Mouse (Mus musculus) hindbrain, embryonic 16.5 days (tissue): ENCODE data around the gene Gucy1a1. TPM values are rescaled to one million over a fixed set of nuclear protein-coding genes. Genes with fewer than 3 reads are reported as not detected.

Experiments used
- ATAC-seq: fragments of 200-750 bp; cut with Nextera tagmentation; 2 replicates; pipeline ENCODE4 v1.8.0; 2017; ENCODE audit warnings: moderate TSS enrichment, moderate library complexity
- H3K27ac ChIP-seq: fragments of 300-500 bp; sonication (generic); 2 replicates; pipeline ENCODE4 v1.5.1; 2014; ENCODE audit warnings: low read depth, mild to moderate bottlenecking, control low read depth, low read length, moderate library complexity
- H3K27me3 ChIP-seq: fragments of 300-500 bp; sonication (generic); replicated peaks from 2 replicates; pipeline ENCODE4 v1.6.1; 2014; ENCODE audit warnings: low read length; ENCODE audit not compliant: control insufficient read depth, insufficient read depth
- H3K36me3 ChIP-seq: fragments of 300-500 bp; sonication (generic); 2 replicates; pipeline ENCODE4 v1.6.1; 2014; ENCODE audit warnings: mild to moderate bottlenecking, low read length, moderate library complexity, mixed read lengths; ENCODE audit not compliant: control insufficient read depth, insufficient read depth
- H3K4me1 ChIP-seq: fragments of 300-500 bp; sonication (generic); 2 replicates; pipeline ENCODE4 v1.6.1; 2014; ENCODE audit warnings: low read depth, low read length; ENCODE audit not compliant: control insufficient read depth, insufficient read depth
- H3K4me2 ChIP-seq: fragments of 300-500 bp; sonication (generic); 2 replicates; pipeline ENCODE4 v1.6.1; 2014; ENCODE audit warnings: mild to moderate bottlenecking, low read length, control low read depth, moderate library complexity
- H3K4me3 ChIP-seq: fragments of 300-500 bp; sonication (generic); 2 replicates; pipeline ENCODE4 v1.5.1; 2014; ENCODE audit warnings: mild to moderate bottlenecking, low read length, control low read depth, moderate library complexity
- H3K9ac ChIP-seq: fragments of 300-500 bp; sonication (generic); 2 replicates; pipeline ENCODE4 v1.6.1; 2014; ENCODE audit warnings: low read depth, mild to moderate bottlenecking, control low read depth, low read length, moderate library complexity
- H3K9me3 ChIP-seq: fragments of 300-500 bp; sonication (generic); 2 replicates; pipeline ENCODE4 v1.6.1; 2014; ENCODE audit warnings: mild to moderate bottlenecking, low read length, moderate library complexity; ENCODE audit not compliant: control insufficient read depth
- WGBS: fragments of 180-500 bp; shearing (Covaris S2); extraction: QIAGEN DNeasy Blood & Tissue Kit; methylation state at CpG from one replicate; pipeline ENCODE4 v1.1.7; 2014; 5-methylcytosine and 5-hydroxymethylcytosine counted together
- polyA plus RNA-seq: library from polyadenylated mRNA; unstranded; fragments of >200 nt; fragmentation: Nextera tagmentation; extraction: Ambion mirVana; gene quantifications from 2 replicates; pipeline ENCODE4 v1.2.1, GENCODE M21; 2015

The Gucy1a1 gene
- polyA plus RNA-seq, 1 experiment from 2014 or later, result 29.3 TPM

- Histone ChIP-seq H3K9me3 (no peaks in the 10 kb centered on the region), H3K4me1 (no peaks in the 10 kb centered on the region), H3K9ac (no peak overlapping the region), H3K4me3 (no peak overlapping the region), H3K4me2 (no peak overlapping the region), H3K27me3 (no peaks in the 10 kb centered on the region), H3K27ac (no peak overlapping the region), H3K36me3 (no peaks in the 10 kb centered on the region)
- WGBS, result 73% methylated on average over 3 of the region's 3 CpGs
- no peak for ATAC-seq
Measured at GRCm38 (mm10) chr3:82111986-82112385, 33.6 kb downstream of the Gucy1a1 start.

GRCm38 (mm10) chr3:82108951-82109350, 36.6 kb downstream of the Gucy1a1 start:
- 93% methylated on average over 15 of the region's 15 CpGs for WGBS
- Histone ChIP-seq H3K27ac (no peak overlapping the region), H3K4me1 (no peaks in the 10 kb centered on the region), H3K4me3 (no peak overlapping the region), H3K36me3 (no peaks in the 10 kb centered on the region), H3K27me3 (no peaks in the 10 kb centered on the region), H3K9me3 (no peaks in the 10 kb centered on the region), H3K9ac (no peak overlapping the region), H3K4me2 (no peak overlapping the region)
- ATAC-seq, result no peak

GRCm38 (mm10) chr3:82104229-82104628, 41.4 kb downstream of the Gucy1a1 start:
- ATAC-seq, result no peak; the same call in 1 of the 2 replicates
- Histone ChIP-seq H3K4me3 (no peak overlapping the region), H3K4me2 (no peak overlapping the region), H3K27me3 (no peaks in the 10 kb centered on the region), H3K9ac (no peak overlapping the region), H3K36me3 (no peaks in the 10 kb centered on the region), H3K4me1 (no peaks in the 10 kb centered on the region), H3K9me3 (no peaks in the 10 kb centered on the region), H3K27ac (no peak overlapping the region)
- 64% methylated on average over 6 of the region's 6 CpGs for WGBS

GRCm38 (mm10) chr3:82099127-82099526, 46.5 kb downstream of the Gucy1a1 start:
- Histone ChIP-seq H3K9ac (no peak overlapping the region), H3K4me1 (no peaks in the 10 kb centered on the region), H3K9me3 (no peaks in the 10 kb centered on the region), H3K36me3 (no peaks in the 10 kb centered on the region), H3K27ac (no peak overlapping the region), H3K4me3 (no peak overlapping the region), H3K4me2 (no peak overlapping the region), H3K27me3 (no peaks in the 10 kb centered on the region)
- ATAC-seq, result no peak
- WGBS, result 90% methylated on average over 6 of the region's 6 CpGs

- ATAC-seq, result no peak
Measured at GRCm38 (mm10) chr3:82096801-82097200, 48.8 kb downstream of the Gucy1a1 start.

GRCm38 (mm10) chr3:82074201-82074851, 71.3 kb downstream of the Gucy1a1 start, which contains the start of gene Gucy1b1:
Gene Gucy1b1, minus strand, starts transcription at chr3:82074689.
- Histone ChIP-seq H3K9ac (peak within 1 kb of the TSS; percentile 82), H3K4me2 (peak within 1 kb of the TSS; percentile 90), H3K4me3 (peak within 1 kb of the TSS; percentile 77), H3K4me1 (peaks cover 4% of the 10 kb centered on the region), H3K27ac (peak within 1 kb of the TSS; percentile 88), H3K27me3 (no peaks in the 10 kb centered on the region), H3K36me3 (no peaks in the 10 kb centered on the region), H3K9me3 (no peaks in the 10 kb centered on the region)
- 2% methylated on average over 25 of the region's 25 CpGs for WGBS
- ATAC-seq, result peak; percentile 100

More at GRCm38 (mm10) chr3:82096801-82097200, 48.8 kb downstream of the Gucy1a1 start:
- Histone ChIP-seq H3K4me1 (no peaks in the 10 kb centered on the region), H3K9ac (no peak overlapping the region), H3K27me3 (no peaks in the 10 kb centered on the region), H3K27ac (no peak overlapping the region), H3K9me3 (no peaks in the 10 kb centered on the region), H3K4me3 (no peak overlapping the region), H3K36me3 (no peaks in the 10 kb centered on the region), H3K4me2 (no peak overlapping the region)
- 73% methylated on average over 2 of the region's 2 CpGs for WGBS

GRCm38 (mm10) chr3:82073741-82074181, 71.8 kb downstream of the Gucy1a1 start:
- H3K4me3 ChIP-seq, result peak overlapping the region; percentile 77
- peaks cover 4% of the 10 kb centered on the region for H3K4me1 ChIP-seq
- H3K27ac ChIP-seq, result peak overlapping the region; percentile 88
- WGBS, result under 1% methylated on average over 34 of the region's 34 CpGs
- no peaks in the 10 kb centered on the region for H3K9me3 ChIP-seq
- H3K9ac ChIP-seq, result peak overlapping the region; percentile 82
- peak; percentile 74 for ATAC-seq
- H3K36me3 ChIP-seq, result no peaks in the 10 kb centered on the region
- H3K27me3 ChIP-seq, result no peaks in the 10 kb centered on the region
- peak overlapping the region; percentile 90 for H3K4me2 ChIP-seq

- H3K27me3 ChIP-seq, result no peaks in the 10 kb centered on the region
- no peaks in the 10 kb centered on the region for H3K36me3 ChIP-seq
- WGBS, result 88% methylated on average over 5 of the region's 5 CpGs
- H3K4me1 ChIP-seq, result no peaks in the 10 kb centered on the region
- no peaks in the 10 kb centered on the region for H3K9me3 ChIP-seq
- H3K27ac ChIP-seq, result no peak overlapping the region
- H3K4me3 ChIP-seq, result no peak overlapping the region
- H3K9ac ChIP-seq, result no peak overlapping the region
- H3K4me2 ChIP-seq, result no peak overlapping the region
- no peak for ATAC-seq
Measured at GRCm38 (mm10) chr3:82067830-82068229, 77.8 kb downstream of the Gucy1a1 start.

- Histone ChIP-seq H3K27me3 (no peaks in the 10 kb centered on the region), H3K4me2 (no peak overlapping the region), H3K4me3 (no peak overlapping the region), H3K27ac (no peak overlapping the region), H3K4me1 (peaks cover 3% of the 10 kb centered on the region; the same call in 1 of the 2 replicates), H3K36me3 (no peaks in the 10 kb centered on the region), H3K9ac (no peak overlapping the region), H3K9me3 (no peaks in the 10 kb centered on the region)
- WGBS, result 45% methylated on average over 9 of the region's 9 CpGs
- ATAC-seq, result no peak
Measured at GRCm38 (mm10) chr3:82061402-82062180, 84.0 kb downstream of the Gucy1a1 start.
